Mouse (Mus musculus): ENCODE results near the gene Cltb.
"Not testable (repeated sequence)": the region's sequence is repeated elsewhere in the genome, so short reads cannot be mapped to it uniquely, and the experiment has no call there.

The Cltb gene

DNA sequence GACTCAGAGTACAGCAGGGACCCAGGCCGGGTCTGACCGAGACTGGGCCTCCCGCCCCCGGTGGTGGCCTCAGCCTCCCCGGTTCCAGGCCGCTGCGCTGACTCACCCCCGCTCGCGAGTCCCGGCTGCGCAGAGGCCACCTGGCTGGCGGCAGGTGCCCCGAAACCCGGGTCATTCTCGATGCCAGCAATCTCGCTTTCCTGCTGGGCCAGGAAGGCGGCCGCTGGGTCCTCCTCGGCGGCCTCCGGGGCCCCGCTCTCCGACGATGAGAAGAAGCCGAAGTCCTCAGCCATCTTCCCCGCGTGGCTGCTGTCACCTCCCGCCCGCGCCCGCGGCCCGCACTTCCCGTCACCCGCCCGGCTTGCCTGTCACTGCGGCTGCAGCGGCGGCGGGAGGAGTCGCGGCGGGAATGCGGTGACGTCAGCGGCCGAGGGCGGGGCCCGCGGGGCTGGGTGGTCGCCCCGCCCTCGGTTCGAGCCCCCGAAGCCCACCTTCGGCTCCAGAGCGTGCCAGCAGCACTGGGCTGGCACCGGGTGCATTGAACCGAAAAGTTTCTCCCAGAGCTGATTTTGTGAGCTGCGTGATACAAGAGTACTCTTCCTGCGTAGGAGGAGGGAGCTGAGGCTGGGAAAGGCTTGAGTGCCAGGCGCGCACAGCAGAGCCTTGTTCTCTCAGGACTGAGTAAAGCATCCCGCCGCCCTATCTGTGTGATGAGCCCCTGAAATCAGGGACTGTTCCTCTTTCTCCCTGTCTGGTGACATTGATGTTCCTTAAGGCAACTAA lies at the start of gene Cltb:
Gene Cltb (minus strand): TSS at position 373 of the 783 bp plus-strand sequence.
- peak; percentile 92 to 93 for DNase-seq

DNA sequence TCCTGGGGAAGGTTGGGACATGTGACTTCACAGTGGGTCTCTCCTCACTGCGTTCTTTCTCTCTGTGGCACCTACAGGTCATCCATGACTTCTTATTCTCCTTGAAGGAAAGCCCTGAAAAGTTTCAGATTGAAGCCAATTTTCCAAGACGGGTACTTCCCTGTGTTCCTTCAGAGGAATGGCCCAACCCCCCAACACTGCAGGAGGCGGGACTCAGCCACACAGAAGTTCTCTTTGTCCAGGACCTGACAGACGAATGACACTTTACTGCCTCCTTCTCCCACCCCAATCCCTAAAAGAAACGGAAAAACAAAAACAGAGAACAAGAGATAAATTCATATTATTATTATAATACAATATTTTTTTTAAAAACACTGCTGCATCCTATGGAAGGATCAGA lies 49.7 kb upstream of the Cltb start:
- no peak for DNase-seq

DNA sequence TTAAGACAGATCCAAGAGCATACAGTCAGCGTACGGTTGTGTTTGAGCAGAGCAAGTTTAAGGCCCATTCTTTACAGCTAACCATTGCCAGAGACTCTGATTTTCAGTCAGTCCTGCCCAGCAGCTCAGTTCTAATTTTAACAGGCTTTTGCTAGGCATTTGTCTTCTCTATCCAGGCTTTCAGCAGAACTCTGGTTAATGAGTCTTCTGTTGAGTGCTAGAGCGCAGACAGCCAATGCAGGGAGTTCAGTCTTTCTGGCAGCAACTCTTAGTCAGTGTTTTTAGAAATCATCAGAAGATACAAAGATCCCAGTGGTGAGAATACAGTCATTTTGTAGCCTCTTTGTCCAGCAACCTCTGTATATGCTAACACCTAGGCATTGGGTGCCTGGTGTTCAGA lies 39.3 kb upstream of the Cltb start:
- DNase-seq, result peak in 1 of 2 experiments; percentile 9

DNA sequence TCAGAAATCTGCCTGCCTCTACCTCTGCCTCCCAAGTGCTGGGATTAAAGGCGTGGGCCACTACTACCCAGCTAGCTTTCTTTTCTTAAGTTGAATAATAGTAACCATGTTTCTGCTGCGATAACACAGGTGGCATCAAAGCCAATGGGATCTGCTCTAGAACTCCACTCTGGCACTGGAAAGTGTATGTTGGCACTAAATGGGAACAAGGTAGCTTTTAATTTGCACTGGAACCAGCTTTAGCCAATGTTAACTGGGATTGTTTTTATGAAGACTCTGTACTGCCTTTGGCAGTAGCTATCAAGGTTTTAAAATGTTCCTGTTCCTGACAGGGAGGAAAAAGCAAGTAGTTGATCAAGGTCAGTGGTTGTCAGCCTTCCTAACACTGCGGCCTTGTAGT lies 23.9 kb upstream of the Cltb start:
- no peak for DNase-seq

DNA sequence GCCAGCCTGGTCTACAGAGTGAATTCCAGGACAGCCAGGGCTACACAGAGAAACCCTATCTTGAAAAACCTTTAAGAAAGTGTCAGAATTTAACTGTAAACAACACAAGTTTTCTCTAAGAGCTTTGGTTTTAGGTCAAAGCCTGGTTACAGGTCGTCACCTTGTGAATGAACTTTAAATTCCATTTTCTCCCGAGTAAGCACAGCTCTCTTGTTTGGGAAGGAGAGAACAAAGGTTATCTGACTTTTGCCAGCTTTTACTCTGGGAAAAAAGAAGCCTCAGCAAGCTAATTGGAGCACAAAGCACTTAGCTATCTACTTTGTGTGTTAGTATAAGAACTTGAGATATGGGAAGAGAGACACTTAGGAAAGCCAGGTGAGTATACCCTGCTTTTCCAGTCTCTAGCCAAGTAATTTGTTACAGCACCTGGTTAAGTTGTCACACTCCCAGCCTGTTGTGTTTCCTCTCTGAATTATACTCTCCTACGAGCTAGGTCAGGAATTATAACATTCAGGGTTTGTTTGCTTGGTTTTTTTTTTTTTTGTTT lies 21.7 kb upstream of the Cltb start:
- DNase-seq, result no peak

DNA sequence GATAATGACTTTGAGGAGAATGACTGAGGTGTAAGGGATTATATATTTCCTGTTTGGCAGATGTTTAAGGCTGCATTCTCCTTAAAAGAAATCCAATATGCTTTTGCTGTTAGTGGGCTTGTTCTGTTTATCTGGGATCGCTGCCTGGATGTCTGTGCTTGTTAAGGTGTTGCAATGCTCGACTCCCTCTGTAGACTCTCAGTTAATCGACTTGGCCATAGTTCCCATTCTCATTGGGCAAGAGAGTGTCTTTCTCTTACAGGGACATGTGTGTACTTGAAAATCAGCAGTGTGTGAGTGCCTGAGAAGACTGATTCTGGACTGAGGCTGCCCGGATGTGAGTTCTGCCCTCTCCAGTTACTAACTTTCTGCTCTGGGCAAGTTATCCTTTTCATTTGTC lies 18.0 kb upstream of the Cltb start:
- DNase-seq, result no peak

DNA sequence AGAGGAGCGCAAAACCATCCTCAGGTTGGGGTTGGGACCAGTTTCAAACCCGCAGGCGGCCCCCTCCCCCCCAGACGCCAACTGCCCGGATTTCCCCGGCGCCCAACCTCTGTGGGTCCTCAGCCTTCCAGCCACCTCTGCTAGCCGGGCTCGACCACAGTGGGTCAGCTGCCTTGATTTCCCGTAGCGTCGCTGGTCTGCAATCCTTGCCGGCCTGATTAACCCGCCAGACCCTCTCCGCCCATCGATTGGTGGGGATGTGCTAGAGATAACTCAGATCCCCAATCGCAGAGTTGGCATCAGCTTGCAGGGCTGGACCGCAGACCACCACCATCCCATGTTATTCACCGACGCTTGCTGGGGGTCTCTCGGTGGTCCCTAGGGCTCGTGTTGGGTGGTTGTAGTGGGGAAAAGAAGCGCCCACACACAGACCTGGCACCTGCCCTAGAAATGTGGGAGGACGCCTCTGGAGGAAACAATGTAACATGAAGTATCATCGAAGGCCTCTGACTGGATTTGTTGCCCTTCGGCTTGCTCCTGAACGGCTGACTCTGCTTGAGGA lies 10.9 kb upstream of the Cltb start:
- DNase-seq, result no peak

DNA sequence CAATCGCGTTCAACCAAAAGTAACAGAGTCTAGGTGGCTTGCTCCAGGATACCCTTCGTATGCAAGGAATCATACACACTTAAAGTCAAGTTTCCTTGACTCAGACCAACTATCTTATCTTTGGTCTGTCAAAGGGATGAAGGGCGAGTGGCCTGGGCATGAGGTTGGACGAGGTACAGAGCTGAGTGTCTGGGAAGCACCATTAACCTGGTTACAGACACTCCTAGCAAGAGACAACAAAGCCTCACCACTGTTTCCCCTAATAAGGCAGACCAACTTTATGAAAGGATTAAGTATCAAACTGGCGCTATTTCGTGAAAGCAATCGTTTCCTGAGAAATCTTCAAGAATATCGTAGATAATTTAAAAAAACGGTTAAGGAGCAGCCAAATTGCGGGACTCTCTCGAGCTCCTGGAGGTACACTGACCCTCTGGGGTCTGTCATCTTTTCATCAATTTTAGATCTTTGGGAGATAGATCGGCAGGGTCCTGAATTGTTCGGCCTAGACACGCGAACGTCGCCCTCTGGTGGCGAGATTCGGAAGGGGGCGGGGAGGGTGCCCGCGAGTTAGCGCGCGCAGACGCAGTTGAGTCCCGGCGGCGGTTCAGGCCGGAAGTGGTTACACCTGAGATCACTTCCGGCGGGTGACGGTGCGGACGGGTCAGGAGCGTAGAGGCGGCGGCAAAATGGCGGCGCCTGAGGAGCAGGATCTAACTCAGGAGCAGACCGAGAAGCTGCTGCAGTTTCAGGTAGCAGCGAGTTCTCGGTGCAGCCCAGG lies 10.2 kb upstream of the Cltb start, which contains the start of gene Faf2:
Gene Faf2 (plus strand): TSS at position 630 of the 778 bp plus-strand sequence.
- DNase-seq, result peak; percentile 98 to 99

DNA sequence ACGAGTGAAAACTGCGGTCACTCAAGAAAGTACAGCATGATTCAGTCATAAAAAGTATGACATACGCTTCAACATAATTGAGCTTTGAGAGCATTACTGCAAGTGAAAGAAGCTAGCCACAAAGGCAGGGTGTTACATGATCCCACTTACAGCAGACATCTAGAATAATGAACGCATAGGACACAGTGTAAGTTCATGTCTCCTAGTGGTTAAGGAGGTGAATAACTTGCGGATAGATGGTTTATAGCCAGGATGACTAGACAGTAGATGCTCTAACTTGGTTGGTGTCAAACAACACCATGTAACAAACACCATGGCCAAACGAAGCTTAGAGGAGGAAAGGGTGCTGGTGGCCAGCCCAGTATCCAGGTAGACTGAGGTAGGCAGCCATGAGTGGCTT lies 5.9 kb upstream of the Cltb start:
- no peak for DNase-seq

DNA sequence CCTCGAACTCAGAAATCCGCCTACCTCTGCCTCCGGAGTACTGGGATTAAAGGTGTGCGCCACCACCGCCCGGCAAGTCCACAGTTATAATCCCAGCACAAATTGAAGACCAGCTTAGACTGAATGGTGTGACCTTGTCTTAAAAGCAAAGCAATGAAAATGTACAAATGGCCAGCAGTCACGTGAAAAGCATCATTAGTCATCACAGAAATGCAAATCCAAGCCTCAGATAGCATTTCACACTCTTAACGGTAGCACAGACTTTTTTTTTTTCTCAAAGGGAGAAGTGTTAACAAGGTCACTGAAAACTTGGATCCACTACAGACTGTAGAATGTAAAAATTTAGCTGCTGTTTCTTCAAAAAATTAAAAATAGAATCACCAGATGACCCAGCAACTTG lies 5.2 kb upstream of the Cltb start:
- DNase-seq, result no peak

DNA sequence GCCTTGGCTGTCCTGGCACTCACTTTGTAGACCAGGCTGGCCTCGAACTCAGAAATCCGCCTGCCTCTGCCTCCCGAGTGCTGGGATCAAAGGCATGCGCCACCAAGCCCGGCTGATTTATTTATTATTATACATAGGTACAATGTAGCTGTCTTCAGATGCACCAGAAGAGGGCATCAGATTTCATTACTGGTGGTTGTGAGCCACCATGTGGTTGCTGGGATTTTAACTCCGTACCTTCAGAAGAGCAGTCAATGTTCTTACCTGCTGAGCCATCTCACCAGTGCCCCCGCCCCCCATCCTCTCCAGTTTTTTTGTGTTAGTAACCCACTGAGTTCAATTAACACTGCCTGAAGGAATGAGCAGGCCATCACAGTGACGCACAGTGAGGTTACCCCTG lies 2.0 kb upstream of the Cltb start:
- DNase-seq, result not testable (repeated sequence)

DNA sequence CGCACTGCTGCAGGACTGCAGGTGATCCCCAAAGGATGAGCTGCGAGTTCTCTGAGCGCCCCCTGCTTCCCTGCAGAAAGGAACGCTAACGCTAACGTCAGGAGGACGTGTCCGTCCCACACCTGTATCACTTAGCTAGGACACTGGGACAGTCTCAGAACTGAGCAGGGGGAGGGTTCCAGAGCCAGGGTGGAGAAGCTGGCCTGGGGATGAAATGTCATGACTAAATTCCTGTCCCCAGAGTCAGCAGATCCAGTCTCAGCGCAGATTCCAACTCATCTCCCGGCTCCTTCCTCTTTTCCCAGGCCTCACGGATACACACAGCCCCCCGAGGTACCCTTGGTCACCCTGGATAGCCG lies 552 bp downstream of the Cltb start:
- DNase-seq, result peak in 1 of 2 experiments; percentile 53

DNA sequence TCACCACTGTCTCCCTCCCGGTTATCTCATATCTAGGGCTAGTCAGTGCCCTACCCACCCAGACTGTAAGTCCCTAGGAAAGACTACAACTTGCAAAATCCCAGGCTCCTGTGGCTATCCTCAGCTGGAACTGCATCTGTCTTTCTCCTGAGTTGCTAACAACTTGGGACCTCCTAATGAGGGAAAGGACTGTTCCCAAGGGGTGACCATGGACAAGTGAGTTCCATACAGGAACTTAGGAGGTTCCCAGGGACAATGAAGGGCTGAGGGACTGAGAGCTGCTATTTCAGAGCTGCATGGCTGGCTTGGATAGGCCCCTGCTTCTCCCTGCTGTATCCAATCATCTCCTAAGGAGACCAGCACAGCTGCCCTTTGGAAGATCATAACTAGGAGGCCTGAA lies 1.8 kb downstream of the Cltb start:
- DNase-seq, result no peak

DNA sequence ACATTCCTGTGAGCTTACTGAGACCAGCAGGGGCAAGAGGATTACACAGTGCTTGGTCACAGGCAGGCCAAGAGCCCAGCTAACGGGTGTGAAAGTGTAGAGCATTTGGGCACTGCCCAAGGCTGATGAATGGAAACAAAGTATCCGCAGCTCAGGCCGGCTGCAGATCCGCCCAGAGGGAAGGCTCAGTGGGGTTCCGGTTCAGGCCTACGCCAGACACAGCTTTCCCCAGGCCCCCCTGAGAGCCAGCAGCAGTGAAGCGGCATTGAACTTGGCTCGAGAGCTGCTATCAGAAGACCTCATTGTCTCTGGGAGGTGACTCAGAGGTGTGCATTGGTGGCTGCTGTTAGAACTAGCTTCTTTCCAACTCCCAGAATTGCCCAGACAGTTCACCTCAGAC lies 2.5 kb downstream of the Cltb start:
- DNase-seq, result no peak

DNA sequence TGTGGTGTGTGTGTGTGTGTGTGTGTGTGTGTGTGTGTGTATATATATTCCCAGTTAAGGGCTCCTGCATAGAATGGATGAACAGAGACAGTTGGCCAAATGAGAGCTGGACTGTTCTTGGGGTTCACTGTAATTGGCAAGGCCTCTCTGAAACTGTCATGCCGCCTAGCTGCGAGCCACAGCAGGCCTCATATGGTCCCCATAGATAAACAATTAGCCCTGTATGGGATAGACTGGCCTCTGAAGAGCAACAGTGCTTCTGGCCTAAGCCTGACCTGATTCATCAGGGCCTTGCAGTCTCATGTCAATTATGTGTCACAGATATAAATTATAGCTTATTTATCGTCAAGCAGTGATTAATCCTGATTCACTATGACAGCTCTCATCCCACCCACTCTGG lies 3.1 kb downstream of the Cltb start:
- DNase-seq, result no peak

DNA sequence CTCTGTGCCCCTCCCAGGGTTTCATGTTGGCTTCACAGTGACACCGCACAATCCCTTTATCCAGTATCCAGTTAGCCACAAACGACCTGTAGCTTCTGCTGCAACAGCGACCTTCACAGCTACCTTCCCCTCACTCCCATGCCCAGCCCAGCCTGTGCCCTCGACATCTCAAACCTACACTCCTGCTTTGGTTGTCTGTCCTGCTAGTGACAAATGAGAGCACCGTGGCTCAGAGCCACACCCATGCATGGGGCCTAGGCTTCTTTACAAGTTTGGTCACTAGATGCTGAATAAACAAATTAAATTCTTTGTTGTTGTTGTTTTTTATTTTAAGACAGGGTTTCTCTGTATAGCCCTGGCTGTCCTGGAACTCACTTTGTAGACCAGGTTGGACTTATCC lies 3.9 kb downstream of the Cltb start:
- DNase-seq, result no peak

DNA sequence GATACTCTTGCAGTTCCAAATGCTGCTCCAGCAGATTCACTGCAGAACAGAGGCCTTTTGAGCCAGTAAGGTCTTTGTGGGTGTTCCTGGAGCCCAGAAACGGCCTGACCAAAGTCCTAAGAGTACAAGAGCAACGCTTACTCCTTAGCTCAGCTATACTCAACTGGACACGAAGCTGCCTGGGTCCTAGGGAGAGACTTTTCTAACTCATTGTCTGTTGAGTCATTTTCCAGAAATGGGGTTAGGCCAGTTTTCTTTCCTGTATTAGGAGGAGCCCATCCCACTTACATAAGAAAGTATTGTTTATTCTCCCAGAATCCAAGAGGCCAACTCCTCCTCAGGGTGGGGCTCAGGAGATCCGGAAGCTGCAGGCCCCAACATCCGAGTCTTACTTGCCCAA lies 5.7 kb downstream of the Cltb start:
- DNase-seq, result peak; percentile 55 to 79

DNA sequence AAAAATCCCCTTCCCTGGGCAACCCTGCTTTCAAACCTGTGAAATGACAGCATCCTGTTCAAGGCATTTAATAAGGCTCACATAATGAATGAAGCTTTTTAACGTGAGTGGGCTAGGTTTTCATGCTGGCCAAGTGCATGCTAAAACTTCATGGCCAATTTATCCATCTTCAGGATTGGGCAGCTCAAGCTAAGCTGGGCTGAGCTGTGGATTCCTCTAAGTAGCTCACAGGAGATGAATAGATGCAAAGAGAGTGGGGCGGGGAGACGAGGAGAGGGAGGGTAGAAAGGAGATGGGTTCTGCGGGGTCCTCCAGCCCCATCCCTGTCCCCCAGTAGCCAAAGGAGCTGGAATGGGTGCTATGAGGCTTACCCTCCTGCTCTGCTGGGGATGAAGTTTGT lies 6.9 kb downstream of the Cltb start:
- no peak for DNase-seq

DNA sequence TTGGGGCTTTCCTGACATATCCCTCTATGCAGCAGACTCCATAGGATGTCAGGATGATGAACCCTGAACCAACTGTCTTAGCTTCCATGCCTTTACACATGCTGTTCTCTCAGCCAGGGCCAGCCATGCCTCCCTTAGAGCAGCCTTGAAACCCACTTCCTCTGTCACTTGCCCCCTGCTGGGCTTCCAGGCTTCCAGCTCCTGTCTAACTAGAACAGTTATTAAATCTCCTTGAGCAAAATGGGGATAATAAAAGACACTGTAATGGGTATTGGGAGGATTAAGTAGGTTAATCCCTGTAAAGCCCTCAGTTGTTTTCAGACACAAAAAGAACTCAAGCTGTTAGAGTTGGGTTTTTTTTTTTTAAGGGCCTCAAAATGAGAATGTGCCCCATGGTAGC lies 7.6 kb downstream of the Cltb start:
- no peak for DNase-seq

DNA sequence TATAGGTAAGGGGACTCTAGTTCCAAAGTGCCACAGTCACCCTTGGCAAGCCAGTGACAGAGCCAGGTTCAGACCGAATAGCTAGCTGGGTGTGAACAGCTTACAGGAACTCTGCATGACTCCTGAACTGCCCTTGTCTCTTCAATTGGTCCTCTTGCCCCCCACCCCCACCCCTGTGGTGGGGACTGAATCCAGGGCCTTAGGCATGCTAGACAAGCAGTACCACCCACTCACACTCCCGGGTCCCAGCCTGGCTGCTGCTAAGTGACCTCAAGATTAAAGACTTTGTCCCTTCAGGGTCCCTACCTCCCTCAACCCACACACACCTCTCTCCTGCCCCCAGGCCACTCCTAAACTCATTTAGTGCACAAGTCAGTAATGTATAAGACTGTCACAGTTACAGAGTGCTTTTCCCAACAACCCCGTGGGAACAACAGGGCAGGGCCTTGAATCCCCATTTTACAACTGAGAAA lies 8.5 kb downstream of the Cltb start:
- DNase-seq, result no peak

DNA sequence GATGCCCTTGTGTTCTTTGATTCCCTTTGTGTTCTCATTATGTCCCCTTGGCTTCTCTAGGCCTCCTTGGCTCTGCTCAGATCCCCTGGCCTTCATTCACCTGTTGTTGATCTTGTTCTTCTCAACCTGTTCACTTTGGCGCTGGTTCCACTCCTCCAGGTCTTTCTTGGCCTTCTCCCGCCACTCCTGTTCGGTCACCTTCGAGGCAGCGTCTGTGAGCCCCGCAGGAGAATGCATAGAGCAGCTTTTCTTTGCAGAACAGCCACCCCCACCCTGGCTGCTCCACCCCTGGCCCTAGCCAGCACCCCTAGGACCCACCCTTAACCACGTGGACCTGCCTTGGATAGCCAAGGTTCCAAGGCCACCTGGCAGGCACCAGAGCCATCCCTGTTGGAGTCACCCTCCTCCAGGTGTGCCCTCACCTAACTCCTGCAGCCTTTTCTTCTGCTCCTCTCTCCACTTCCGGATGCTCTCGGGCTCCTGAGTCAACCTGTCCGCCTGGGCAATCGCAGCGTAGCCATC lies 12.5 kb downstream of the Cltb start:
- no peak for DNase-seq

DNA sequence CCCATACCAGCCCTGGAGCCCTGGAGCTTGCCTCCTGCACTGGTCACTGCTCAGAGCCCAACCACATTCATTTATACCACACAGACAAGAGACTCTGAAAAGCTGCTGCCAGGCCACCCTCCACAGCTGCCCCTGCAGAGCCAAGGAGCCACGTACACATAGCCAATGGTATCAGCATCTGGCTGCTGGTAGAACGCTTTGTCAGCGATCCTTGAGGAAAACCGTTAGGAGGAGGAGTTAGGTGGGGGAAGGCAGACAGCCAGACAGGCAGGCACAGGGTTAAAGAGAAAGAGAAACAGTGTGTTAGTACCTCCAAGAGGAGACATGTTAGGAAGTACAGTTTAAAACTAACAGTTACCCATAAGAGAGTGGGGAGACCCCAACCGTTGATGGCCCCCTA lies 14.3 kb downstream of the Cltb start:
- peak; percentile 42 to 70 for DNase-seq

DNA sequence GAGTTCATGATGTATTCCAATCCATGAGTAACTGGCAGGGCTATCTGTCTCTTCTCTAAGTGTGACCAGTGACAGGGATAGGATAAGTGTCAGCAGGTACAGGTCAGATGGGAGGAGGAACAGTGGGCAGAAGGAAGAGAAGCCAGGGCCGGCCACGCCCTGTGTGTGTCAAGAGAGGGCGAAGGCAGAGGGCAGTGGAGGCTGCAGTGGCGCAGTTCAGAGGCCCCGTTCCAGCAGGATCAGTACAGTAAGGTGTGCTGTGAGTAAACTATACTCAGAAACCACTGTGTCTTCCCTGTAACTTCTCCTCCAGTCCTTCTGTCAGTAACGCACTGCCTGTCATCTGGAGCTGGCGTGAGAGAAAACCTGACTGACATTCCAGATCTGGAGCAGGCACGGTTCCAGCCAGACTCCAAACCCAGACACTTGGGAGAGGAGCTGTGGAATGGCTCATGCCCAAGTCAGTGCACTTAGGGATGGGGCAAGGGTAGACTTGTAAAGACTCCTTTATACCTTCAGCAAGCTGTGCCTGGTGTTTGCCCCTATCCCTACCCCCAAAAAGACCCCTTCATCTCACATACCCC lies 14.9 kb downstream of the Cltb start:
- DNase-seq, result peak; percentile 40 to 53
